Comparison of ENCODE assay signal across 17 mouse cellular contexts in genomic region chr10:109188761-109189503, GRCm38 (mm10).
DNase-seq lines count a peak whose midpoint lies in the region; ATAC-seq and TF ChIP-seq lines count a peak whose summit lies in the region.
"Had no signal": no experiment of that assay in that cellular context is flagged by ENCODE, and none has a peak within 500 bp of the region (broad histone marks: within the 10 kb centered on the region; RNA-seq: fewer than 3 reads in every experiment).

No protein-coding gene starts in this region.

- H3K4me1 ChIP-seq in kidney, embryonic 14.5 days (ENCODE audit: control insufficient read depth, insufficient read depth, low read length), result no peaks in the 10 kb centered on the region
- H3K4me1 ChIP-seq: heart, embryonic 13.5 days; hindbrain, embryonic 10.5 days; limb, embryonic 13.5 days had no signal

- TF ChIP-seq CTCF in left cerebral cortex, adult 2 months (IDR thresholded peaks at IDR 0.05), result no peak

- intact Hi-C loops in left cerebral cortex, adult 2 months (cut with DNase I), result loop anchor here (5.0 kb wide), 1 partner anchor 182 kb away; no protein-coding TSS in a partner anchor
- intact Hi-C loops in left cerebral cortex, postnatal 4 days (cut with DNase I), result no loop called here

- no peak for ATAC-seq in monocyte, adult 5-6 weeks (replicated peaks; ENCODE audit: insufficient number of reproducible peaks, low FRiP score, low TSS enrichment, poor library complexity, severe bottlenecking)
- no peak for ATAC-seq in kidney, embryonic 14.5 days (ENCODE audit: low FRiP score, low TSS enrichment)

- DNase-seq in left cerebral cortex, adult 2 months (ENCODE audit: extremely low spot score in 1 of 2, low spot score in 2 of 2), result no peak
- no peak for DNase-seq in left cerebral cortex, adult 11 months (ENCODE audit: low spot score)
- peak; percentile 51 for DNase-seq in cerebellum, adult 11-12 months
- DNase-seq in cerebellum, postnatal 14 days, result peak; percentile 34 to 73
- DNase-seq in left cerebral cortex, postnatal 4 days, result peak; percentile 13
- DNase-seq: adrenal gland, postnatal 14 days; gastrocnemius, postnatal 25 days; kidney, adult 11 months; lung, adult 18-20 months; spleen, adult 18-20 months had no signal

- no peaks in the 10 kb centered on the region for H3K9me3 ChIP-seq in kidney, embryonic 14.5 days (ENCODE audit: control insufficient read depth, low read length)
- H3K9me3 ChIP-seq: heart, embryonic 13.5 days; hindbrain, embryonic 10.5 days; limb, embryonic 13.5 days had no signal

- H3K4me3 ChIP-seq in left cerebral cortex, adult 2 months, result no peak overlapping the region
- no peak overlapping the region for H3K4me3 ChIP-seq in kidney, embryonic 14.5 days (ENCODE audit: low read length)
- H3K4me3 ChIP-seq: heart, embryonic 13.5 days; hindbrain, embryonic 10.5 days; limb, embryonic 13.5 days; myocyte had no signal

- no peaks in the 10 kb centered on the region for H3K36me3 ChIP-seq in kidney, embryonic 14.5 days (ENCODE audit: control insufficient read depth, insufficient read depth, low read length)
- H3K36me3 ChIP-seq: heart, embryonic 13.5 days; hindbrain, embryonic 10.5 days; limb, embryonic 13.5 days had no signal

- WGBS in kidney, embryonic 14.5 days, result 73% methylated on average over 8 of the region's 8 CpGs

- H3K4me2 ChIP-seq in kidney, embryonic 14.5 days (replicated peaks; ENCODE audit: low read depth, low read length), result no peak overlapping the region
- H3K4me2 ChIP-seq: heart, embryonic 13.5 days; limb, embryonic 13.5 days had no signal

- H3K27me3 ChIP-seq in kidney, embryonic 14.5 days (ENCODE audit: control insufficient read depth, insufficient read depth, low read length), result no peaks in the 10 kb centered on the region
- H3K27me3 ChIP-seq: heart, embryonic 13.5 days; limb, embryonic 13.5 days had no signal

- peak overlapping the region; percentile 50 for H3K27ac ChIP-seq in left cerebral cortex, adult 2 months
- H3K27ac ChIP-seq in kidney, embryonic 14.5 days (ENCODE audit: low read depth, low read length), result no peak overlapping the region
- H3K27ac ChIP-seq: heart, embryonic 13.5 days; hindbrain, embryonic 10.5 days; limb, embryonic 13.5 days; stomach, postnatal 0 days had no signal

- no peak overlapping the region for H3K9ac ChIP-seq in kidney, embryonic 14.5 days (ENCODE audit: low read depth, low read length)
- H3K9ac ChIP-seq: heart, embryonic 13.5 days; limb, embryonic 13.5 days had no signal

Comparison
In these comparisons a context has a peak if more than half of its experiments do, and no peak if none do; other contexts are left out.
1. DNase-seq: peak in cerebellum, adult 11-12 months (single experiment), cerebellum, postnatal 14 days (2 of 2) and left cerebral cortex, postnatal 4 days (single experiment); none in left cerebral cortex, adult 2 months (0 of 2) and left cerebral cortex, adult 11 months (single experiment).